ENCODE assay signal across 11 mouse cellular contexts in the genomic region with DNA sequence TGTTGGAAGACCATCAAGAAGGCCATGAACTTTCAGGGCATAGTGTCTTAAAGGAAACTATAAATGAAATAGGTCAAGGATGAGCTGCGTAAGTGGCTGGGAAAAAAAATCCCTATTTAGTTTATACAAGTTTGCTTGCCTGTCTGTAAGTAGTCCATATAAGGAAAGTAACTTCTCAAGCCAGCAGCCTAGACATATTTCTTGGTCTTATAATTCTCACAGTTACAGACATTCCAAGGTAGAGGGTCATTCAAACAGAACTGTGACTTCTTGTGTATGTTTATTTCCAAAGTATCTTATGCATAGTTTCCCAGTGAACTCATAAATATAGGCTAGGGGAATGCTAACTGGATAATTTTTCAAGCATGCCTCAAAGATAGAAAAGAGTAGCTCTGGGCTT.
"Had no signal": no experiment of that assay in that cellular context is flagged by ENCODE, and none has a peak within 500 bp of the region (broad histone marks: within the 10 kb centered on the region; RNA-seq: fewer than 3 reads in every experiment).

No protein-coding gene starts in this region.

- H3K36me3 ChIP-seq: limb, embryonic 10.5 days; liver, embryonic 15.5 days; midbrain, embryonic 13.5 days; neural tube, embryonic 12.5 days had no signal

- H3K27ac ChIP-seq: limb, embryonic 10.5 days; liver, embryonic 15.5 days; midbrain, embryonic 13.5 days; neural tube, embryonic 12.5 days had no signal

- H3K4me1 ChIP-seq: liver, embryonic 15.5 days; midbrain, embryonic 13.5 days; neural tube, embryonic 12.5 days had no signal

- H3K4me2 ChIP-seq: liver, embryonic 11.5 days; liver, embryonic 15.5 days; midbrain, embryonic 13.5 days; neural tube, embryonic 12.5 days had no signal

- H3K27me3 ChIP-seq: liver, embryonic 15.5 days; midbrain, embryonic 13.5 days; neural tube, embryonic 12.5 days had no signal

- H3K9me3 ChIP-seq: limb, embryonic 10.5 days; liver, embryonic 15.5 days; midbrain, embryonic 13.5 days; neural tube, embryonic 12.5 days had no signal

- ATAC-seq: inflammation-experienced regulatory T-cells, adult 6 months; midbrain, embryonic 13.5 days had no signal

- H3K9ac ChIP-seq: liver, embryonic 15.5 days; midbrain, embryonic 13.5 days; neural tube, embryonic 12.5 days had no signal

- DNase-seq: kidney, adult 8-10 months; kidney, postnatal 4 days; lung, adult 2 months; thymus, postnatal 4 days had no signal

- H3K4me3 ChIP-seq: limb, embryonic 10.5 days; liver, embryonic 15.5 days; midbrain, embryonic 13.5 days; myocyte; neural tube, embryonic 12.5 days had no signal
